Mouse (Mus musculus): Measurements from ENCODE around the gene Arhgap22.

DNA sequence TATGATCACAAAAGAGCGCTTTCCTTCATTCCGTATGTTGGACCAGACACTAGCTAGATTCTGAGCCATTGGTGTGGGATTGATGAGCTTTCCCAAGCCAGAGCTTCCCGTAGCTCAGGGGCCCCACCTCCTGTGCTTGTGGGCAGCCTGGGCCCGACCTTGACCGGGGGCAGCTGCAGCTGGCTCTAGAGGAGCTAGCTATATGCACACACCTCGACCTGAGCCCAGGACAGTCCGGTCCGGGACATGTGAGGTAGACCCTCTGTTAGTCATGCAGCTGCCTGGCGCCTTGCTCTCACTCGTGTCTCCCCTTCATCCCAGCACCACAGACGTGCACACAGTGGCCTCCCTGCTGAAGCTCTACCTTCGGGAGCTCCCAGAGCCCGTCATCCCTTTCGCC, 148.3 kb downstream of the Arhgap22 start:
- TF ChIP-seq TBP (IDR thresholded peaks at IDR 0.05; ENCODE audit: low read depth, low read length) (no peak), GATA1 (IDR thresholded peaks at IDR 0.05; ENCODE audit: low read depth, low read length) (no peak), EP300 (IDR thresholded peaks at IDR 0.05; ENCODE audit: low read depth in 1 of 2, low read length in 2 of 2) (no peak), CTCF (IDR thresholded peaks at IDR 0.05 in 2 of 3, conservative IDR thresholded peaks at IDR 0.05 in 1 of 3; ENCODE audit: control insufficient read depth in 1 of 3, insufficient read depth in 1 of 3, low read depth in 2 of 3, low read length in 3 of 3, poor library complexity in 1 of 3, severe bottlenecking in 1 of 3) (no peak), POLR2AphosphoS5 (IDR thresholded peaks at IDR 0.05; ENCODE audit: borderline replicate concordance, low read depth, low read length) (no peak), E2F4 (IDR thresholded peaks at IDR 0.05; ENCODE audit: borderline replicate concordance, low read depth, low read length) (no peak)

All from MEL (cell line).